Mouse (Mus musculus) small intestine, adult 2 months (tissue): ENCODE data around the gene Smad6. TPM values are rescaled to one million over a fixed set of nuclear protein-coding genes. Genes with fewer than 3 reads are reported as not detected.

Source experiments
- H3K27ac ChIP-seq: fragments of 200-500 bp; 2 replicates; pipeline ENCODE4 v1.5.1; 2012; ENCODE audit warnings: low read depth, low read length, control low read depth, inconsistent platforms; ENCODE audit not compliant: insufficient read depth
- H3K27me3 ChIP-seq: fragments of 200-500 bp; 2 replicates; pipeline ENCODE4 v1.6.1; 2012; ENCODE audit warnings: mild to moderate bottlenecking, moderate library complexity, low read length, inconsistent platforms; ENCODE audit not compliant: control insufficient read depth, insufficient read depth
- H3K36me3 ChIP-seq: fragments of 200-500 bp; 2 replicates; pipeline ENCODE4 v1.6.1; 2012; ENCODE audit warnings: mild to moderate bottlenecking, low read length, control low read depth, inconsistent platforms; ENCODE audit not compliant: control insufficient read depth, insufficient read depth
- H3K4me1 ChIP-seq: fragments of 200-500 bp; 2 replicates; pipeline ENCODE4 v1.6.1; 2012; ENCODE audit warnings: low read length, inconsistent platforms, mixed read lengths; ENCODE audit not compliant: control insufficient read depth, insufficient read depth, insufficient read length
- H3K4me3 ChIP-seq: fragments of 200-500 bp; 2 replicates; pipeline ENCODE4 v1.5.1; 2012; ENCODE audit warnings: low read depth, mild to moderate bottlenecking, control low read depth, inconsistent platforms, low read length, moderate library complexity
- CTCF ChIP-seq: fragments of 200-500 bp; IDR thresholded peaks from 2 replicates; pipeline ENCODE4 v1.5.1; 2012; ENCODE audit warnings: low read depth, mild to moderate bottlenecking, control low read depth, inconsistent platforms, low read length, moderate library complexity, mixed read lengths; ENCODE audit not compliant: insufficient replicate concordance, insufficient read length; ENCODE audit errors: extremely low read depth
- POLR2A ChIP-seq: fragments of 200-500 bp; IDR thresholded peaks from 2 replicates; pipeline ENCODE4 v1.6.1; 2012; ENCODE audit warnings: low read depth, mild to moderate bottlenecking, control low read depth, inconsistent platforms, low read length, moderate library complexity
- WGBS: fragments of 180-500 bp; shearing (Covaris S2); methylation state at CpG from one replicate; pipeline ENCODE4 v1.1.7; 2018; 5-methylcytosine and 5-hydroxymethylcytosine counted together
- polyA plus RNA-seq: library from polyadenylated mRNA; depleted of rRNA; stranded (reverse); fragments of >200 nt; gene quantifications from 2 replicates; pipeline ENCODE4 v1.2.3, GENCODE M21; 2012

Gene Smad6
- polyA plus RNA-seq, 1 experiment, result 90.4 TPM

GRCm38 (mm10) chr9:63969467-63969866, 52.4 kb downstream of the Smad6 start:
- no peak overlapping the region for H3K4me3 ChIP-seq
- H3K4me1 ChIP-seq, result peaks cover 22% of the 10 kb centered on the region; the same call in 1 of the 2 replicates
- 80% methylated on average over 10 of the region's 10 CpGs for WGBS
- TF ChIP-seq POLR2A (no peak), CTCF (no peak)
- no peaks in the 10 kb centered on the region for H3K27me3 ChIP-seq
- H3K27ac ChIP-seq, result peak overlapping the region; percentile 71
- H3K36me3 ChIP-seq, result 0 out of 2 replicates have a peak, but pooled peaks cover 2% of the 10 kb centered on the region

GRCm38 (mm10) chr9:63968592-63968991, 53.3 kb downstream of the Smad6 start:
- H3K4me1 ChIP-seq, result peaks cover 24% of the 10 kb centered on the region; the same call in 1 of the 2 replicates
- peak overlapping the region; percentile 71 for H3K27ac ChIP-seq
- no peak overlapping the region for H3K4me3 ChIP-seq
- H3K36me3 ChIP-seq, result 0 out of 2 replicates have a peak, but pooled peaks cover 2% of the 10 kb centered on the region
- TF ChIP-seq CTCF (no peak), POLR2A (no peak)
- no peaks in the 10 kb centered on the region for H3K27me3 ChIP-seq
- WGBS, result 22% methylated on average over 9 of the region's 9 CpGs

- TF ChIP-seq POLR2A (no peak), CTCF (no peak)
- H3K4me3 ChIP-seq, result no peak overlapping the region
- H3K27me3 ChIP-seq, result no peaks in the 10 kb centered on the region
- WGBS, result 73% methylated on average over 14 of the region's 14 CpGs
- 0 out of 2 replicates have a peak, but pooled peaks cover 2% of the 10 kb centered on the region for H3K36me3 ChIP-seq
- peaks cover 24% of the 10 kb centered on the region; the same call in 1 of the 2 replicates for H3K4me1 ChIP-seq
- H3K27ac ChIP-seq, result peak overlapping the region; percentile 71
These were observed 54.3 kb downstream of the Smad6 start for GRCm38 (mm10) chr9:63967408-63968172.

- Histone ChIP-seq H3K4me1 (peaks cover 19% of the 10 kb centered on the region; the same call in 1 of the 2 replicates), H3K36me3 (no peaks in the 10 kb centered on the region), H3K27ac (no peak overlapping the region; the same call in 1 of the 2 replicates), H3K4me3 (no peak overlapping the region), H3K27me3 (no peaks in the 10 kb centered on the region)
- TF ChIP-seq POLR2A (no peak), CTCF (no peak)
- 27% methylated on average over 4 of the region's 4 CpGs for WGBS
These were observed 56.3 kb downstream of the Smad6 start for GRCm38 (mm10) chr9:63965579-63965981.

GRCm38 (mm10) chr9:63961881-63962280, 60.0 kb downstream of the Smad6 start:
- peaks cover 8% of the 10 kb centered on the region; the same call in 1 of the 2 replicates for H3K4me1 ChIP-seq

GRCm38 (mm10) chr9:63960829-63961185, 61.1 kb downstream of the Smad6 start:
- WGBS, result 60% methylated on average over 4 of the region's 4 CpGs
- H3K4me3 ChIP-seq, result no peak overlapping the region

More at GRCm38 (mm10) chr9:63961881-63962280, 60.0 kb downstream of the Smad6 start:
- Histone ChIP-seq H3K4me3 (no peak overlapping the region), H3K36me3 (no peaks in the 10 kb centered on the region), H3K27me3 (no peaks in the 10 kb centered on the region), H3K27ac (no peak overlapping the region)
- TF ChIP-seq POLR2A (no peak), CTCF (no peak)
- 86% methylated on average over 6 of the region's 6 CpGs for WGBS

More at GRCm38 (mm10) chr9:63960829-63961185, 61.1 kb downstream of the Smad6 start:
- H3K27ac ChIP-seq, result peak overlapping the region; percentile 36; the same call in 1 of the 2 replicates
- TF ChIP-seq CTCF (no peak), POLR2A (no peak)
- peaks cover 6% of the 10 kb centered on the region; the same call in 1 of the 2 replicates for H3K4me1 ChIP-seq
- no peaks in the 10 kb centered on the region for H3K36me3 ChIP-seq
- H3K27me3 ChIP-seq, result no peaks in the 10 kb centered on the region
